Comparison of ENCODE assay signal across 8 mouse cellular contexts in genomic region chr14:25460801-25461675, GRCm38 (mm10). TPM values are rescaled to one million over a fixed set of nuclear protein-coding genes. Genes with fewer than 3 reads are reported as not detected.
DNase-seq lines count a peak whose midpoint lies in the region; ATAC-seq and TF ChIP-seq lines count a peak whose summit lies in the region.

No protein-coding gene starts in this region.

- peak overlapping the region; percentile 98 for H3K9ac ChIP-seq in embryonic facial prominence, embryonic 14.5 days (ENCODE audit: low read depth, low read length)
- H3K9ac ChIP-seq in heart, embryonic 16.5 days (ENCODE audit: low read length) = peak overlapping the region; percentile 99
- H3K9ac ChIP-seq in liver, embryonic 13.5 days = peak overlapping the region; percentile 81

- 1% methylated on average over 37 of the region's 42 CpGs for WGBS in embryonic facial prominence, embryonic 14.5 days
- WGBS in heart, embryonic 16.5 days = under 1% methylated on average over 42 of the region's 42 CpGs
- WGBS in liver, embryonic 13.5 days (ENCODE audit: insufficient replicate concordance) = 2% methylated on average over 42 of the region's 42 CpGs

- no peaks in the 10 kb centered on the region for H3K36me3 ChIP-seq in embryonic facial prominence, embryonic 14.5 days (ENCODE audit: control insufficient read depth, insufficient read depth, low read length)
- no peaks in the 10 kb centered on the region for H3K36me3 ChIP-seq in heart, embryonic 16.5 days (ENCODE audit: control insufficient read depth, insufficient read depth)
- H3K36me3 ChIP-seq in liver, embryonic 13.5 days = no peaks in the 10 kb centered on the region
- H3K36me3 ChIP-seq in testis, adult 2 months (ENCODE audit: control insufficient read depth, insufficient read depth, low read length) = no peaks in the 10 kb centered on the region

- H3K27me3 ChIP-seq in embryonic facial prominence, embryonic 14.5 days (replicated peaks; ENCODE audit: control insufficient read depth, insufficient read depth, low read length) = no peaks in the 10 kb centered on the region
- H3K27me3 ChIP-seq in heart, embryonic 16.5 days (ENCODE audit: control insufficient read depth, insufficient read depth, low read length) = no peaks in the 10 kb centered on the region
- peaks cover 65% of the 10 kb centered on the region for H3K27me3 ChIP-seq in liver, embryonic 13.5 days
- H3K27me3 ChIP-seq in testis, adult 2 months (ENCODE audit: control insufficient read depth, insufficient read depth, low read length) = no peaks in the 10 kb centered on the region

- ATAC-seq in embryonic facial prominence, embryonic 14.5 days (ENCODE audit: low read depth) = peak; percentile 16; the same call in 1 of the 2 replicates
- no peak for ATAC-seq in heart, embryonic 16.5 days (replicated peaks; ENCODE audit: extremely low read depth, insufficient read depth, low FRiP score)
- ATAC-seq in liver, embryonic 13.5 days (ENCODE audit: low read depth) = no peak
- ATAC-seq in monocyte, adult 5-6 weeks (replicated peaks; ENCODE audit: insufficient number of reproducible peaks, low FRiP score, low TSS enrichment, poor library complexity, severe bottlenecking) = peak; percentile 55

- peak overlapping the region; percentile 76 for H3K4me2 ChIP-seq in embryonic facial prominence, embryonic 14.5 days (ENCODE audit: low read depth, low read length)
- peak overlapping the region; percentile 92 for H3K4me2 ChIP-seq in heart, embryonic 16.5 days (ENCODE audit: low read depth, low read length)
- H3K4me2 ChIP-seq in liver, embryonic 13.5 days = peak overlapping the region; percentile 98

- peak overlapping the region; percentile 100 for H3K27ac ChIP-seq in embryonic facial prominence, embryonic 14.5 days (replicated peaks; ENCODE audit: low read depth, low read length)
- peak overlapping the region; percentile 100 for H3K27ac ChIP-seq in heart, embryonic 16.5 days (ENCODE audit: low read length)
- peak overlapping the region; percentile 92 for H3K27ac ChIP-seq in liver, embryonic 13.5 days
- no peak overlapping the region; the same call in none of the 2 replicates for H3K27ac ChIP-seq in testis, adult 2 months (ENCODE audit: control insufficient read depth, insufficient read depth, low read depth, low read length)

- TF ChIP-seq POLR2A in testis, adult 2 months (IDR thresholded peaks at IDR 0.05; ENCODE audit: control insufficient read depth, low read depth, low read length) = peak; percentile 32; the same call in 1 of the 2 replicates

- H3K9me3 ChIP-seq in embryonic facial prominence, embryonic 14.5 days (ENCODE audit: control insufficient read depth, low read length) = no peaks in the 10 kb centered on the region
- no peaks in the 10 kb centered on the region for H3K9me3 ChIP-seq in heart, embryonic 16.5 days (replicated peaks; ENCODE audit: control insufficient read depth, low read length)
- H3K9me3 ChIP-seq in liver, embryonic 13.5 days (replicated peaks) = no peaks in the 10 kb centered on the region

- peak overlapping the region; percentile 97 for H3K4me3 ChIP-seq in embryonic facial prominence, embryonic 14.5 days (ENCODE audit: low read depth, low read length)
- peak overlapping the region; percentile 97 for H3K4me3 ChIP-seq in heart, embryonic 16.5 days (ENCODE audit: low read length)
- H3K4me3 ChIP-seq in liver, embryonic 13.5 days (replicated peaks) = peak overlapping the region; percentile 78
- peak overlapping the region; percentile 60 for H3K4me3 ChIP-seq in testis, adult 2 months (ENCODE audit: control insufficient read depth, low read depth, low read length)

- DNase-seq in B cell, adult 2 months = peak; percentile 48 to 50
- DNase-seq in adrenal gland, postnatal 25 days = peak; percentile 76
- peak; percentile 87 for DNase-seq in embryonic facial prominence, embryonic 14.5 days (ENCODE audit: low spot score)
- DNase-seq in kidney, postnatal 25 days = peak; percentile 85 to 94
- DNase-seq in liver, embryonic 13.5 days = no peak

- peaks cover 54% of the 10 kb centered on the region for H3K4me1 ChIP-seq in embryonic facial prominence, embryonic 14.5 days (ENCODE audit: control insufficient read depth, insufficient read depth, low read length)
- peaks cover 54% of the 10 kb centered on the region for H3K4me1 ChIP-seq in heart, embryonic 16.5 days (ENCODE audit: control insufficient read depth, insufficient read depth, low read length)
- H3K4me1 ChIP-seq in liver, embryonic 13.5 days (replicated peaks) = peaks cover 86% of the 10 kb centered on the region
- peaks cover 21% of the 10 kb centered on the region; the same call in 1 of the 2 replicates for H3K4me1 ChIP-seq in testis, adult 2 months (ENCODE audit: control insufficient read depth, insufficient read depth, low read length)

- TF ChIP-seq CTCF in testis, adult 2 months (IDR thresholded peaks at IDR 0.05; ENCODE audit: control insufficient read depth, insufficient read depth, insufficient replicate concordance, low read depth, low read length) = no peak

RNA-seq across cellular contexts. Expression of gene Zmiz1, which starts 2.1 kb away (rescaled TPM):
- total RNA-seq in adrenal gland, postnatal 25 days (2021) = 125 and 153 TPM in 2 replicates
- polyA plus RNA-seq in embryonic facial prominence, embryonic 14.5 days (2014; fragmentation: Nextera tagmentation; extraction: Ambion mirVana) = 31.3 and 36.6 TPM in 2 replicates
- polyA plus RNA-seq in heart, embryonic 16.5 days (2015; fragmentation: Nextera tagmentation; extraction: Ambion mirVana) = 20.6 and 22.6 TPM in 2 replicates
- 4.5 TPM in 2 replicates for polyA plus RNA-seq in liver, embryonic 13.5 days (2015; fragmentation: Nextera tagmentation; extraction: Ambion mirVana)
- 18.2 to 63.6 TPM (median 22.9 TPM) in 3 replicates for total RNA-seq in monocyte, adult 5-6 weeks (2017)
- 9.1 and 10.0 TPM in 2 replicates for polyA plus RNA-seq in testis, adult 2 months (2012; rRNA removed)

Comparison
In these comparisons a context has a peak if more than half of its experiments do, and no peak if none do; other contexts are left out.
1. ATAC-seq: peak in embryonic facial prominence, embryonic 14.5 days (single experiment) and monocyte, adult 5-6 weeks (single experiment); none in heart, embryonic 16.5 days (single experiment) and liver, embryonic 13.5 days (single experiment).
2. Peak in every context shown above with its lines, with median percentiles within 50 percentile points of each other: H3K4me2 ChIP-seq, H3K4me3 ChIP-seq and H3K9ac ChIP-seq.